Mouse (Mus musculus): ENCODE data around the gene Olfr447. TPM values are rescaled to one million over a fixed set of nuclear protein-coding genes. Genes with fewer than 3 reads are reported as not detected.

The Olfr447 gene
- polyA plus RNA-seq (2014; fragmentation: Nextera tagmentation; extraction: Ambion mirVana): not detected in 2 replicates

DNA sequence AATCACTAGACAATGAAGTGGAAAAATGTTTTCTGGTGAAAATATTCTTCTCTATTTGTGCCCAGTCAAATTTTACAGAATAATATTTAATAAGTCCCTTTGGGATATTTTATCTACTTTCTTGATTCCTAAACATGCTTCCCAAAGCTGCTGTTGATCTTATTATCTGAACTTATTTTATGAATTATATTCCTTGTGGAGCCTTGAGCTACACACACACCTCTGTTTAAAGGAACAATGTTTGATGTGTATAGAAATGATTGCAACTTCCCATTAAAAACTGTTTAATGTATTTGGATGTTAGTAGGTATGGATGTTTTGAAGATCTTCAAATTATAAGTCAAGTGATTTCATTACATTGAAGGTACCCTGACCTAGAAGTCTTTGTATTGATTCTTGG, at the start of gene Olfr447:
Gene Olfr447, plus strand, starts transcription at position 301 of the 400 bp plus-strand sequence.
- Histone ChIP-seq H3K4me2 (no peak within 1 kb of the TSS), H3K36me3 (ENCODE audit: control insufficient read depth, insufficient read depth, low read length) (no peaks in the 10 kb centered on the region), H3K4me3 (ENCODE audit: low read depth, low read length) (no peak within 1 kb of the TSS), H3K4me1 (ENCODE audit: control insufficient read depth, insufficient read depth, low read length) (no peaks in the 10 kb centered on the region), H3K27ac (ENCODE audit: low read depth, low read length) (no peak within 1 kb of the TSS), H3K9me3 (replicated peaks; ENCODE audit: control insufficient read depth, low read length) (no peaks in the 10 kb centered on the region), H3K9ac (ENCODE audit: low read depth, low read length) (no peak within 1 kb of the TSS), H3K27me3 (ENCODE audit: control insufficient read depth, insufficient read depth, low read length) (no peaks in the 10 kb centered on the region)
- no peak for ATAC-seq (replicated peaks; ENCODE audit: insufficient number of reproducible peaks, low FRiP score, low TSS enrichment)

- no peak overlapping the region for H3K4me3 ChIP-seq (ENCODE audit: low read depth, low read length)
- H3K9ac ChIP-seq (ENCODE audit: low read depth, low read length): no peak overlapping the region
- H3K9me3 ChIP-seq (replicated peaks; ENCODE audit: control insufficient read depth, low read length): no peaks in the 10 kb centered on the region
- H3K4me2 ChIP-seq: no peak overlapping the region
- H3K27ac ChIP-seq (ENCODE audit: low read depth, low read length): no peak overlapping the region
- no peaks in the 10 kb centered on the region for H3K4me1 ChIP-seq (ENCODE audit: control insufficient read depth, insufficient read depth, low read length)
- no peak for ATAC-seq (replicated peaks; ENCODE audit: insufficient number of reproducible peaks, low FRiP score, low TSS enrichment)
- H3K36me3 ChIP-seq (ENCODE audit: control insufficient read depth, insufficient read depth, low read length): no peaks in the 10 kb centered on the region
- H3K27me3 ChIP-seq (ENCODE audit: control insufficient read depth, insufficient read depth, low read length): no peaks in the 10 kb centered on the region
- 12% methylated on average over 4 of the region's 4 CpGs for WGBS (ENCODE audit: insufficient replicate concordance)
These were observed 48.4 kb upstream of the Olfr447 start for GRCm38 (mm10) chr6:42860222-42860819.

DNA sequence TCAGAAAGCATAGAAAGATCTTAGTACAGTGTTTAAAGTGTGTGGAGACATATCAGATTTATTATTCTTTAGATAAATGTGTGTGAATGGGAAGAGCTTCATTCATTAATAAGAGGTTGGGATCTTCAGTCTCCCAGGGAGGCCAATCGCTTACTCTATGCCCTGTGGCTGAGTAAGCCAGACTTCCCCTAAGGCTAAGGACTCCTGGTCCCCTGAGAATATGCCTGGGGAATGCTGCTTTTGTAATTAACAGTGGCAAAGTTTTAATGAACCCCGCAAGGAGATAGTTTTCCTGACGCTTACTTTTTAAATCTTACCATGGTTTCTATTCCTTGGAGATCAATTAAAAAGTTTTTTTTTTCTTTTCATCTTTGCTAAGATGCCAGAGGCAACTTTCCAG, 39.0 kb upstream of the Olfr447 start:
- Histone ChIP-seq H3K27me3 (ENCODE audit: control insufficient read depth, insufficient read depth, low read length) (no peaks in the 10 kb centered on the region), H3K9me3 (replicated peaks; ENCODE audit: control insufficient read depth, low read length) (no peaks in the 10 kb centered on the region), H3K4me1 (ENCODE audit: control insufficient read depth, insufficient read depth, low read length) (no peaks in the 10 kb centered on the region), H3K4me2 (no peak overlapping the region), H3K4me3 (ENCODE audit: low read depth, low read length) (no peak overlapping the region), H3K27ac (ENCODE audit: low read depth, low read length) (no peak overlapping the region), H3K36me3 (ENCODE audit: control insufficient read depth, insufficient read depth, low read length) (no peaks in the 10 kb centered on the region), H3K9ac (ENCODE audit: low read depth, low read length) (no peak overlapping the region)
- no peak for ATAC-seq (replicated peaks; ENCODE audit: insufficient number of reproducible peaks, low FRiP score, low TSS enrichment)
- WGBS (ENCODE audit: insufficient replicate concordance): 76% methylated on average over 3 of the region's 3 CpGs

GRCm38 (mm10) chr6:42876323-42876722, 32.4 kb upstream of the Olfr447 start:
- H3K9me3 ChIP-seq (replicated peaks; ENCODE audit: control insufficient read depth, low read length): no peaks in the 10 kb centered on the region
- no peaks in the 10 kb centered on the region for H3K4me1 ChIP-seq (ENCODE audit: control insufficient read depth, insufficient read depth, low read length)
- no peaks in the 10 kb centered on the region for H3K36me3 ChIP-seq (ENCODE audit: control insufficient read depth, insufficient read depth, low read length)
- H3K4me2 ChIP-seq: no peak overlapping the region
- H3K27ac ChIP-seq (ENCODE audit: low read depth, low read length): no peak overlapping the region
- no peak overlapping the region for H3K4me3 ChIP-seq (ENCODE audit: low read depth, low read length)
- no peaks in the 10 kb centered on the region for H3K27me3 ChIP-seq (ENCODE audit: control insufficient read depth, insufficient read depth, low read length)
- ATAC-seq (replicated peaks; ENCODE audit: insufficient number of reproducible peaks, low FRiP score, low TSS enrichment): no peak
- no peak overlapping the region for H3K9ac ChIP-seq (ENCODE audit: low read depth, low read length)

DNA sequence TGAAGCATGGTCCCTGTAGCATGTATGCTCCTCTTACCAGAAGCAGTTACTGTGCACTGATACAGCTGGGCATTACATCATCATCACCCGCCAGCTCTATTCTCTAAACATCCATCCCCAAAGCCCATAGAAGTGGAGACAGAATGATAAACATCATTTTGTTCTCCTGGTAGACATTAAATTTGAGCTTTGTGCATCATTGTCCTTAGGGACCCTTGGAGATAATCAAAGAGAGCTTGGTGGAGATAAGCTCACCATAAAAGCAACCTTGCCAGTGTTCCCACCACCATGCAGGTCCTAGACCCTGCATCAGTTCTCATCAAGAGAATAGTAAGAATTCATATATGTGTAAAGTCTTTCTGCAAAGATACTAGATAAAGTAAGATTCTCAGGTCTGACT, 18.5 kb upstream of the Olfr447 start, which contains the start of gene Olfr448:
Gene Olfr448, plus strand, starts transcription at position 301 of the 400 bp plus-strand sequence.
- WGBS (ENCODE audit: insufficient replicate concordance): 75% methylated on average over 1 of the region's 1 CpGs
- ATAC-seq (replicated peaks; ENCODE audit: insufficient number of reproducible peaks, low FRiP score, low TSS enrichment): no peak
- Histone ChIP-seq H3K4me2 (no peak within 1 kb of the TSS), H3K4me1 (ENCODE audit: control insufficient read depth, insufficient read depth, low read length) (no peaks in the 10 kb centered on the region), H3K27ac (ENCODE audit: low read depth, low read length) (no peak within 1 kb of the TSS), H3K4me3 (ENCODE audit: low read depth, low read length) (no peak within 1 kb of the TSS), H3K9me3 (replicated peaks; ENCODE audit: control insufficient read depth, low read length) (no peaks in the 10 kb centered on the region), H3K27me3 (ENCODE audit: control insufficient read depth, insufficient read depth, low read length) (no peaks in the 10 kb centered on the region), H3K9ac (ENCODE audit: low read depth, low read length) (no peak within 1 kb of the TSS), H3K36me3 (ENCODE audit: control insufficient read depth, insufficient read depth, low read length) (no peaks in the 10 kb centered on the region)

GRCm38 (mm10) chr6:42900345-42900744, 8.3 kb upstream of the Olfr447 start:
- Histone ChIP-seq H3K9me3 (replicated peaks; ENCODE audit: control insufficient read depth, low read length) (no peaks in the 10 kb centered on the region), H3K4me2 (no peak overlapping the region), H3K36me3 (ENCODE audit: control insufficient read depth, insufficient read depth, low read length) (no peaks in the 10 kb centered on the region), H3K4me1 (ENCODE audit: control insufficient read depth, insufficient read depth, low read length) (no peaks in the 10 kb centered on the region), H3K4me3 (ENCODE audit: low read depth, low read length) (no peak overlapping the region), H3K27ac (ENCODE audit: low read depth, low read length) (no peak overlapping the region), H3K27me3 (ENCODE audit: control insufficient read depth, insufficient read depth, low read length) (no peaks in the 10 kb centered on the region), H3K9ac (ENCODE audit: low read depth, low read length) (no peak overlapping the region)
- WGBS (ENCODE audit: insufficient replicate concordance): 14% methylated on average over 1 of the region's 1 CpGs
- no peak for ATAC-seq (replicated peaks; ENCODE audit: insufficient number of reproducible peaks, low FRiP score, low TSS enrichment)

- no peak for ATAC-seq (replicated peaks; ENCODE audit: insufficient number of reproducible peaks, low FRiP score, low TSS enrichment)
- no peaks in the 10 kb centered on the region for H3K36me3 ChIP-seq (ENCODE audit: control insufficient read depth, insufficient read depth, low read length)
- no peaks in the 10 kb centered on the region for H3K9me3 ChIP-seq (replicated peaks; ENCODE audit: control insufficient read depth, low read length)
- no peaks in the 10 kb centered on the region for H3K27me3 ChIP-seq (ENCODE audit: control insufficient read depth, insufficient read depth, low read length)
- H3K9ac ChIP-seq (ENCODE audit: low read depth, low read length): no peak within 1 kb of the TSS
- H3K4me3 ChIP-seq (ENCODE audit: low read depth, low read length): no peak within 1 kb of the TSS
- WGBS (ENCODE audit: insufficient replicate concordance): 66% methylated on average over 2 of the region's 2 CpGs
- H3K27ac ChIP-seq (ENCODE audit: low read depth, low read length): no peak within 1 kb of the TSS
- H3K4me2 ChIP-seq: no peak within 1 kb of the TSS
- no peaks in the 10 kb centered on the region for H3K4me1 ChIP-seq (ENCODE audit: control insufficient read depth, insufficient read depth, low read length)
These were observed 12.4 kb downstream of the Olfr447 start, which contains the start of gene Olfr446 for GRCm38 (mm10) chr6:42921077-42921476. Olfr446 (plus strand) TSS chr6:42921377.

DNA sequence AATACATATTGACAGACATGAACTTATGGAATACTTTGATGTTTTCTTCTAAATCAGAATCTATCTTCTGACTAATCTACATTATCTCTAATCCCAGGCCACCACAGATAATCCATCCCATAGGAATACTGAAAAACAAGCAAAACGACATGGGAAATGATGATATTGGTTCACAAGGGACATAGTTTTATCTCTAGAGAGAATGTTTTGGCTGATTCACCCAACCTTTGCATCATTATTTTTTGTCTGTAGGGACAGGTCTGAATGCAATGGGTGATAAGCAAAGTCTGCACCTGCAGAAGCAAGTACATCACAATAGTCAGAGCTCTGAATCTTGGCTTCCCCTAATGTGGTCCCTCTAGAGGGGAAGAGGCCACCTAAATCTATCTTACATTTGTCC, 40.1 kb downstream of the Olfr447 start, which contains the start of gene Olfr444:
Gene Olfr444, plus strand, starts transcription at position 301 of the 400 bp plus-strand sequence.
- Histone ChIP-seq H3K4me1 (ENCODE audit: control insufficient read depth, insufficient read depth, low read length) (no peaks in the 10 kb centered on the region), H3K9ac (ENCODE audit: low read depth, low read length) (no peak within 1 kb of the TSS), H3K9me3 (replicated peaks; ENCODE audit: control insufficient read depth, low read length) (no peaks in the 10 kb centered on the region), H3K4me2 (no peak within 1 kb of the TSS), H3K27ac (ENCODE audit: low read depth, low read length) (no peak within 1 kb of the TSS), H3K27me3 (ENCODE audit: control insufficient read depth, insufficient read depth, low read length) (no peaks in the 10 kb centered on the region), H3K36me3 (ENCODE audit: control insufficient read depth, insufficient read depth, low read length) (no peaks in the 10 kb centered on the region), H3K4me3 (ENCODE audit: low read depth, low read length) (no peak within 1 kb of the TSS)
- WGBS (ENCODE audit: insufficient replicate concordance): 66% methylated on average over 1 of the region's 1 CpGs
- no peak for ATAC-seq (replicated peaks; ENCODE audit: insufficient number of reproducible peaks, low FRiP score, low TSS enrichment)

Measured in heart, embryonic 11.5 days (tissue).